10 mouse cellular contexts compared by ENCODE assay signal in genomic region chr17:32268540-32268960, GRCm38 (mm10). TPM values are rescaled to one million over a fixed set of nuclear protein-coding genes. Genes with fewer than 3 reads are reported as not detected.
A peak's percentile ranks its signal among the peaks of the same experiment; 100 is the strongest.
DNase-seq lines count a peak whose midpoint lies in the region; ATAC-seq lines count a peak whose summit lies in the region.
"Had no signal": no experiment of that assay in that cellular context is flagged by ENCODE, and none has a peak within 500 bp of the region (broad histone marks: within the 10 kb centered on the region; RNA-seq: fewer than 3 reads in every experiment).

No protein-coding gene starts in this region.

- H3K4me3 ChIP-seq in hindbrain, embryonic 16.5 days (ENCODE audit: low read length) = no peak overlapping the region
- no peak overlapping the region for H3K4me3 ChIP-seq in hindbrain, embryonic 12.5 days
- H3K4me3 ChIP-seq: lung, embryonic 15.5 days had no signal

- DNase-seq in Muller cell, postnatal 12 days (ENCODE audit: inconsistent ontology term) = peak; percentile 63
- peak; percentile 65 for DNase-seq in adrenal gland, postnatal 14 days
- DNase-seq in cerebellum, postnatal 36 days = peak; percentile 25 to 50
- DNase-seq in embryo, embryonic 11 days = no peak
- DNase-seq in urinary bladder, adult 18-20 months (ENCODE audit: low spot score in 2 of 2) = no peak
- DNase-seq: kidney, adult 18-20 months; thymus, postnatal 25 days had no signal

- H3K36me3 ChIP-seq in hindbrain, embryonic 16.5 days (ENCODE audit: control insufficient read depth, insufficient read depth, low read length) = no peaks in the 10 kb centered on the region
- no peaks in the 10 kb centered on the region for H3K36me3 ChIP-seq in hindbrain, embryonic 12.5 days
- H3K36me3 ChIP-seq: lung, embryonic 15.5 days had no signal

- no peaks in the 10 kb centered on the region for H3K9me3 ChIP-seq in hindbrain, embryonic 16.5 days (ENCODE audit: control insufficient read depth, low read length)
- H3K9me3 ChIP-seq in hindbrain, embryonic 12.5 days (replicated peaks) = no peaks in the 10 kb centered on the region
- H3K9me3 ChIP-seq: lung, embryonic 15.5 days had no signal

- H3K4me1 ChIP-seq in hindbrain, embryonic 16.5 days (ENCODE audit: control insufficient read depth, insufficient read depth, low read depth, low read length) = peaks cover 5% of the 10 kb centered on the region
- no peaks in the 10 kb centered on the region for H3K4me1 ChIP-seq in hindbrain, embryonic 12.5 days
- H3K4me1 ChIP-seq: lung, embryonic 15.5 days had no signal

- no peaks in the 10 kb centered on the region for H3K27me3 ChIP-seq in hindbrain, embryonic 16.5 days (replicated peaks; ENCODE audit: control insufficient read depth, insufficient read depth, low read length)
- no peaks in the 10 kb centered on the region for H3K27me3 ChIP-seq in hindbrain, embryonic 12.5 days
- H3K27me3 ChIP-seq: lung, embryonic 15.5 days had no signal

- H3K27ac ChIP-seq in hindbrain, embryonic 16.5 days (ENCODE audit: low read depth, low read length) = no peak overlapping the region
- no peak overlapping the region for H3K27ac ChIP-seq in hindbrain, embryonic 12.5 days
- H3K27ac ChIP-seq: lung, embryonic 15.5 days had no signal

- WGBS in hindbrain, embryonic 16.5 days = 60% methylated on average over 3 of the region's 3 CpGs
- 94% methylated on average over 3 of the region's 3 CpGs for WGBS in hindbrain, embryonic 12.5 days

- peak; percentile 48; the same call in 1 of the 2 replicates for ATAC-seq in hindbrain, embryonic 16.5 days
- no peak for ATAC-seq in hindbrain, embryonic 12.5 days (ENCODE audit: low FRiP score)

- H3K4me2 ChIP-seq in hindbrain, embryonic 16.5 days (ENCODE audit: low read length) = no peak overlapping the region
- H3K4me2 ChIP-seq in hindbrain, embryonic 12.5 days (replicated peaks) = no peak overlapping the region
- H3K4me2 ChIP-seq: lung, embryonic 15.5 days had no signal

- H3K9ac ChIP-seq in hindbrain, embryonic 16.5 days (ENCODE audit: low read depth, low read length) = no peak overlapping the region
- no peak overlapping the region for H3K9ac ChIP-seq in hindbrain, embryonic 12.5 days
- H3K9ac ChIP-seq: lung, embryonic 15.5 days had no signal

RNA-seq across cellular contexts. Expression of gene Brd4, which starts 16.0 kb away (rescaled TPM):
- polyA plus RNA-seq in hindbrain, embryonic 16.5 days (2015; fragmentation: Nextera tagmentation; extraction: Ambion mirVana) = 72.9 and 92.7 TPM in 2 replicates
- polyA plus RNA-seq in hindbrain, embryonic 12.5 days (2016; fragmentation: Nextera tagmentation; extraction: Ambion mirVana) = 108 and 112 TPM in 2 replicates
- 110 and 118 TPM in 2 replicates for total RNA-seq in adrenal gland, postnatal 14 days (2021)

RNA-seq across cellular contexts. Expression of gene Akap8, which starts 52.5 kb away (rescaled TPM):
- polyA plus RNA-seq in hindbrain, embryonic 16.5 days (2015; fragmentation: Nextera tagmentation; extraction: Ambion mirVana) = 84.7 and 99.9 TPM in 2 replicates
- 131 TPM in 2 replicates for polyA plus RNA-seq in hindbrain, embryonic 12.5 days (2016; fragmentation: Nextera tagmentation; extraction: Ambion mirVana)
- 78.9 and 96.2 TPM in 2 replicates for total RNA-seq in adrenal gland, postnatal 14 days (2021)

Comparison
In these comparisons a context has a peak if more than half of its experiments do, and no peak if none do; other contexts are left out.
1. DNase-seq: peak in Muller cell, postnatal 12 days (single experiment), adrenal gland, postnatal 14 days (single experiment) and cerebellum, postnatal 36 days (2 of 2); none in embryo, embryonic 11 days (single experiment) and urinary bladder, adult 18-20 months (0 of 2).